Mouse (Mus musculus) myocyte (in vitro differentiated cells): ENCODE data around the gene Tspan6. TPM values are rescaled to one million over a fixed set of nuclear protein-coding genes. Genes with fewer than 3 reads are reported as not detected.

Source experiments
- H3K27me3 ChIP-seq: one replicate; pipeline ENCODE4 v1.6.1; 2011; ENCODE audit not compliant: control insufficient read depth, insufficient read depth, insufficient read length
- H3K36me3 ChIP-seq: one replicate; pipeline ENCODE4 v1.6.1; 2011; ENCODE audit not compliant: control insufficient read depth, insufficient read depth
- H3K4me2 ChIP-seq: one replicate; pipeline ENCODE4 v1.6.1; 2011; ENCODE audit warnings: low read depth, control low read depth
- H3K4me3 ChIP-seq: one replicate; pipeline ENCODE4 v1.5.1; 2011; ENCODE audit warnings: mild to moderate bottlenecking, control low read depth, moderate library complexity
- H3K79me2 ChIP-seq: one replicate; pipeline ENCODE4 v1.6.1; 2011; ENCODE audit not compliant: control insufficient read depth, insufficient read depth
- H3ac ChIP-seq: one replicate; pipeline ENCODE4 v1.6.1; 2011; ENCODE audit not compliant: control insufficient read depth, insufficient read length
- CEBPB ChIP-seq: IDR thresholded peaks from 2 replicates; pipeline ENCODE4 v1.6.1; 2011; ENCODE audit warnings: mild to moderate bottlenecking, moderate library complexity; ENCODE audit not compliant: poor library complexity, insufficient read depth, severe bottlenecking
- E2F4 ChIP-seq: IDR thresholded peaks from one replicate; pipeline ENCODE4 v1.6.1; 2011; ENCODE audit warnings: mild to moderate bottlenecking, control low read depth, moderate library complexity; ENCODE audit not compliant: insufficient read depth
- MAX ChIP-seq: IDR thresholded peaks from one replicate; pipeline ENCODE4 v1.6.1; 2011; ENCODE audit warnings: low read depth, mild to moderate bottlenecking, control low read depth
- MYOD1 ChIP-seq, 3 experiments: IDR thresholded peaks; one replicate each; pipeline ENCODE4 v1.6.1; 2011; ENCODE audit warnings: control low read depth in 2 of 3, low read depth in 2 of 3, mild to moderate bottlenecking in 2 of 3, moderate library complexity in 1 of 3; ENCODE audit not compliant: insufficient read length in 2 of 3, control insufficient read depth in 1 of 3
- MYOG ChIP-seq, 3 experiments: IDR thresholded peaks; one replicate each; pipeline ENCODE4 v1.6.1; 2011; ENCODE audit warnings: control low read depth in 2 of 3, low read depth in 2 of 3, mild to moderate bottlenecking in 2 of 3; ENCODE audit not compliant: insufficient read length in 2 of 3, control insufficient read depth in 1 of 3, insufficient read depth in 1 of 3
- POLR2A ChIP-seq: IDR thresholded peaks from one replicate; pipeline ENCODE4 v1.6.1; 2011; ENCODE audit warnings: low read depth, mild to moderate bottlenecking, control low read depth, moderate library complexity; ENCODE audit not compliant: insufficient read length
- POLR2AphosphoS2 ChIP-seq: IDR thresholded peaks from one replicate; pipeline ENCODE4 v1.6.1; 2011; ENCODE audit warnings: low read depth, control low read depth; ENCODE audit not compliant: insufficient read length
- REST ChIP-seq: IDR thresholded peaks from one replicate; pipeline ENCODE4 v1.6.1; 2011; ENCODE audit warnings: mild to moderate bottlenecking, control low read depth, moderate library complexity; ENCODE audit not compliant: insufficient read depth, insufficient read length
- SRF ChIP-seq: IDR thresholded peaks from one replicate; pipeline ENCODE4 v1.6.1; 2011; ENCODE audit warnings: low read depth; ENCODE audit not compliant: control insufficient read depth, insufficient read length
- TCF12 ChIP-seq: IDR thresholded peaks from one replicate; pipeline ENCODE4 v1.6.1; 2011; ENCODE audit warnings: mild to moderate bottlenecking, control low read depth; ENCODE audit not compliant: poor library complexity, insufficient read depth, severe bottlenecking
- TCF3 ChIP-seq: IDR thresholded peaks from one replicate; pipeline ENCODE4 v1.6.1; 2011; ENCODE audit warnings: low read depth, control low read depth; ENCODE audit not compliant: insufficient read length
- USF1 ChIP-seq: IDR thresholded peaks from one replicate; pipeline ENCODE4 v1.6.1; 2011; ENCODE audit warnings: low read depth, mild to moderate bottlenecking, control low read depth, moderate library complexity
- polyA plus RNA-seq: library from polyadenylated mRNA; unstranded; fragments of >200 nt; fragmentation: generic; extraction: Trizol; gene quantifications from one replicate; pipeline ENCODE4 v1.2.1, GENCODE M21; 2012; ENCODE audit warnings: missing spikeins

The Tspan6 gene
- polyA plus RNA-seq, 1 experiment, result 19.9 TPM

GRCm38 (mm10) chrX:133921187-133921586 lies 23.0 kb upstream of the Tspan6 start:
- no peaks in the 10 kb centered on the region for H3K27me3 ChIP-seq
- H3K36me3 ChIP-seq, result no peaks in the 10 kb centered on the region
- H3ac ChIP-seq, result no peak overlapping the region
- H3K4me2 ChIP-seq, result no peak overlapping the region
- TF ChIP-seq TCF12 (no peak), MYOD1 (IDR thresholded peaks at IDR 0.05; ENCODE audit: control insufficient read depth in 1 of 3, insufficient read length in 2 of 3, low read depth in 2 of 3) (no peak), SRF (no peak), MYOG (IDR thresholded peaks at IDR 0.05; ENCODE audit: control insufficient read depth in 1 of 3, insufficient read depth in 1 of 3, insufficient read length in 2 of 3, low read depth in 2 of 3) (no peak), TCF3 (no peak), POLR2AphosphoS2 (no peak), REST (no peak), E2F4 (no peak), CEBPB (no peak), USF1 (no peak), POLR2A (no peak), MAX (no peak)
- H3K79me2 ChIP-seq, result no peaks in the 10 kb centered on the region
- H3K4me3 ChIP-seq, result no peak overlapping the region

GRCm38 (mm10) chrX:133914219-133914618 lies 16.0 kb upstream of the Tspan6 start:
- Histone ChIP-seq H3K4me2 (no peak overlapping the region), H3K27me3 (no peaks in the 10 kb centered on the region), H3ac (no peak overlapping the region), H3K4me3 (no peak overlapping the region), H3K79me2 (peaks cover 7% of the 10 kb centered on the region), H3K36me3 (no peaks in the 10 kb centered on the region)
- TF ChIP-seq E2F4, result no peak
- no peak for TF ChIP-seq MAX
- TF ChIP-seq MYOG (IDR thresholded peaks at IDR 0.05; ENCODE audit: control insufficient read depth in 1 of 3, insufficient read depth in 1 of 3, insufficient read length in 2 of 3, low read depth in 2 of 3), result no peak
- TF ChIP-seq SRF, result no peak
- no peak for TF ChIP-seq POLR2A
- TF ChIP-seq POLR2AphosphoS2, result no peak
- no peak for TF ChIP-seq TCF12
- TF ChIP-seq MYOD1 (IDR thresholded peaks at IDR 0.05; ENCODE audit: control insufficient read depth in 1 of 3, insufficient read length in 2 of 3, low read depth in 2 of 3), result no peak
- no peak for TF ChIP-seq TCF3
- TF ChIP-seq REST, result no peak
- TF ChIP-seq USF1, result no peak
- no peak for TF ChIP-seq CEBPB

GRCm38 (mm10) chrX:133913006-133913405 lies 14.8 kb upstream of the Tspan6 start:
- Histone ChIP-seq H3K4me2 (peak overlapping the region; percentile 69), H3ac (no peak overlapping the region), H3K4me3 (no peak overlapping the region), H3K27me3 (no peaks in the 10 kb centered on the region), H3K36me3 (no peaks in the 10 kb centered on the region), H3K79me2 (peaks cover 18% of the 10 kb centered on the region)
- no peak for TF ChIP-seq MAX
- TF ChIP-seq POLR2AphosphoS2, result no peak
- TF ChIP-seq CEBPB, result no peak
- no peak for TF ChIP-seq REST
- no peak for TF ChIP-seq TCF3

- Histone ChIP-seq H3K4me2 (peak overlapping the region; percentile 69), H3K4me3 (no peak overlapping the region), H3K36me3 (no peaks in the 10 kb centered on the region), H3K27me3 (no peaks in the 10 kb centered on the region), H3K79me2 (peaks cover 18% of the 10 kb centered on the region), H3ac (no peak overlapping the region)
- TF ChIP-seq MYOD1 (IDR thresholded peaks at IDR 0.05; ENCODE audit: control insufficient read depth in 1 of 3, insufficient read length in 2 of 3, low read depth in 2 of 3), result peak; percentile 16 to 74 (median 68)
- peak in 2 of 3 experiments; percentile 26 to 69 for TF ChIP-seq MYOG (IDR thresholded peaks at IDR 0.05; ENCODE audit: control insufficient read depth in 1 of 3, insufficient read depth in 1 of 3, insufficient read length in 2 of 3, low read depth in 2 of 3)
- no peak for TF ChIP-seq REST
- TF ChIP-seq SRF, result no peak
- TF ChIP-seq E2F4, result no peak
- TF ChIP-seq MAX, result no peak
- TF ChIP-seq TCF12, result peak; percentile 1
- TF ChIP-seq POLR2AphosphoS2, result no peak
- no peak for TF ChIP-seq CEBPB
- no peak for TF ChIP-seq POLR2A
These were observed 13.3 kb upstream of the Tspan6 start for GRCm38 (mm10) chrX:133911397-133912103.

DNA sequence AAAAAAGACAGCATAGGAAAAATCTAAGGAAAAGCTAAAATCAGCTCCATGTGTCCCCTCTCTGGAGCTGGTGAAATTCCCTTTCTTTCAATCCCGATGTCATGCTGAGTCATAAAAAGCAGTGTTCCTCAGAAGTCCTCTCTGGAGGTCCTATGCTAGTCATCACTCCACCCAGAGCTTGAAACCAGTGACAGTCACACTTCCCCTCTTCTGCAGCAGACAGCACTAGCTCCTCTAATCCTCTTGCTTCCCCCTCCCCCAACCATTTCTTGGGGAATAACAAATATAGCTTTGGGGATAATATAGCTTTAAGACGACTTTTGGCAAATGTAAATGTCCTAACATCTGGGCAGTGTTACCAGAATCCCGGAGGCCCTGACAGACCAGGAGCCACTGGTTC lies 10.0 kb upstream of the Tspan6 start, which contains the start of gene Srpx2:
Gene Srpx2, plus strand, starts transcription at position 166 of the 400 bp plus-strand sequence.
- Histone ChIP-seq H3K27me3 (no peaks in the 10 kb centered on the region), H3K79me2 (peaks cover 18% of the 10 kb centered on the region), H3K4me2 (peak within 1 kb of the TSS; percentile 69), H3K36me3 (no peaks in the 10 kb centered on the region), H3K4me3 (peak within 1 kb of the TSS; percentile 26), H3ac (no peak within 1 kb of the TSS)
- TF ChIP-seq REST (no peak), TCF3 (no peak), POLR2AphosphoS2 (no peak)
